Mouse (Mus musculus): ENCODE measurements around the gene Wdr70.

Wdr70 gene

DNA sequence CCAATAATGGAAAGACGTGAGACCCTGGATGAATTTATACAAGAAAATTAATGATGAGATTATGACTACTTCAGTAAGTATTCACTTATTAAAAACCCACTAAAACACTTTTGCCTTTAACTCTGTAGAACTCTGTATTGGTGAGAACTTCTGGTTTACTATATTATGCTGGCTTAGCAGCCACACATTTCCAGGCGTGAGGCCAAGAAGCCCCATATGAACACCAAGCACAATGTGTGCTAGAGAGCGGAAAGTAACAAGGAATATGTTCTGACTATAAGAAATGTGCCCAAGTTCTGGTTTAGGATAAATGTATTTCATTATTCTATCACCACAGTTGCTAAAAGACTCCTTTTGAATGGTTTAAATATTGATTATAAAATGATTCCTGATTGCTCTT, 68.4 kb downstream of the Wdr70 start:
- no peak for DNase-seq (ENCODE audit: low spot score in 2 of 2)

DNA sequence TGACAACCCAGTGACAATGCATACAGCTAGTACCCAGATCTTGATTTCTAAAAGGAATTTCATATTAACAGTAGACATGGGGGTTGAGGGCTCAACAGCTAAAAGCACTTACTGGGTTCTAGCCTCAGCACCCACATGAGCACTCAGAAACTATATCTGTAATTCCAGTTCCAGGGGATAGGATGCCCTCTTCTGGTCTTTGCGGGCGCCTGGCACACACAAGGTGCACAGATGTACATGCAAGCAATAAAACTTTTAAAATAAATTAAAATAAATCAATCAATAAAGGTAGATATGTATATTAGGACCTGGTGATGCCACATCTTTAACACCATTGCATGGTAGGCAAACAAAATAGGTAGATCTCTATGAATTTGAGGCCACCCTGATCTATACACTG, 71.5 kb downstream of the Wdr70 start:
- DNase-seq (ENCODE audit: low spot score in 2 of 2), result no peak

DNA sequence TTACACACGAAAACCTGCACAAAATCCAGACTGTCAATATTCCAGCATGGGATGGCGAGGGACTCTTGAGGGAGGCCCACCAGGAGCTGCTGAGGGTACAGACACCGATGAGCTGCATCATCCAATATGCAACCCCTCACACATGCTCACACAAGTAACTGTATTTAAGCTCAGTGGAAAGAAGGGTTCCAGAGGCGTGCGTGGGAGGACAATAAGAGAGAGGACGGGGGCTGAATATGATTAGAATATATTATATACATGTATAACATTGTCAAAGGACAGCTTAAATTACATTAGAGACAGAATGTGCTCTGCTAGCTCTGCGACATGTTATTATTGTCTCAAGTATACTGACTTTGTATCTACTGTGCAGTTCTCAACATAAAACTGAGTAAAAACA, 87.6 kb downstream of the Wdr70 start:
- DNase-seq (ENCODE audit: low spot score in 2 of 2), result no peak

DNA sequence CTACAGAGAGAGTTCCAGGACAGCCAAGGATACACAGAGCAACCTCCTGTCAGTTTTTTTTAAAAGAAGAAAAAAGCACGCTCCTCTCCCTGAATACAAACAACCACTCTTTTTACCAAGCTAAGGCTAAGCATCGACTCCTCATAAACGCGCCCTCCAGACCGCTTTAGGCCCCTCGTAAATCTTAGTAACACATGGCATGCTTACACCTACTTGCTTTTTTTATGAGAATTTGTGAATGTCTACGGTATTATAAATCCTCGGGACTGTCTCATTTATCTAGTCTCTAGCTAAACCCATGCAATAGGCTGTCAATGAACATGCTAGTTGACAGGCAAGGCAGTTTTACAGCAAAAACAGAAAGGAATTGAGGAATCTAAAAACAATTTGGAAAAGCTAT, 91.6 kb downstream of the Wdr70 start:
- DNase-seq (ENCODE audit: low spot score in 2 of 2), result no peak

DNA sequence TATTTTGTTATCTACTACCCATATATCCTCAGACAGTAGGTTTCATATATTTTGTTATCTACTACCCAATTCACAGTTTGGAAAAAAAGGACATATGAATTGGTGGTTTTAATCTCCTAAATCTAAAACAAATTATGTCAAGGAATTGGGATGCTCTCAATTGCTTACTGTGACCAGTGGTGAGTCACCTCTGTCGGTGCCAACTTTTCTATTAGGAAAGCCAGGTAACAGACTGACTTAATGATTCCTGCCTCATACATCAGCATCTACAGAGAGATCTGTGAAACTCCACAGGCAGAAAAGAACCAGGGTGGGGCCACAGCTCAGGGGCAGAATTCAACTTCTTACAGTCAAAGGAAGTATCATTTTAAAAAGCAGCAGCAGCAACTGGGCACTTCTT, 93.0 kb downstream of the Wdr70 start:
- no peak for DNase-seq (ENCODE audit: low spot score in 2 of 2)

DNA sequence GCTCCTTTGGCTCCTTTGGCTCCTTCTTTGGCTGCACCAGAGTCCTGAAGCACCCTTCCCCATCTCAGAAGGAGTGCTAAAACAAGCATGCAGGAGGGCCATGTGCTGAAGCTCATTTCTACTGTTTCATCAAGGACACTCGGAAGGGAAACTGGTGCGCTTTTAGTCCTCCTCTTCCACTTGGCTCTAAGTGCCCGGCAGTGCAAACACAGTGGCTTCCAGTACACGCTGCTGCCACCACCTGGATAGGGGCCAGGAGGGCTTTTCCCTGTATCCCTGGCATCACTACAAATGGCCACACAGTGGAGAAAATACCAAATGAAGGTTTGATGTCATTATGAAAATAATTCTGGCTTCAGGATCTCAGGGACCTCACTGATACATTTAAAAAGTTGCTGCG, 93.5 kb downstream of the Wdr70 start:
- DNase-seq (ENCODE audit: low spot score in 2 of 2), result no peak

DNA sequence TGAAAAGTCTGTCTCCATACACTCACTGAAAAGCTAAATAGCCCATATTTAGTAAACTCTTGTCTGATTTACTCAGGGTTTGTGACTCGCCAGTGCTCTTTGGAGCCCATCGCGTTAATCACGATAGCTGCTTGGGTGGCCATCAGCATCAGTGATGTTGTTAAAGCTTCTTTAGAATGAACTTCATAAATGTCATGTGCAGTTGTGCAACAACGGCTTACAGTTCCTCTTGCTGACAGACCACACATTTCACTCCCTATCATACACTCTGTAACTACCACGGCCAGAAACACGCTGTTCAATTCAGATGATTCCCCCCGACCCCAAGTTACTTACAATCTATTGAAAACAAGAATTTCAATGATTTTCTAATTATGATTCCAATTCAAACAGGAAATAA, 95.2 kb downstream of the Wdr70 start:
- no peak for DNase-seq (ENCODE audit: low spot score in 2 of 2)

DNA sequence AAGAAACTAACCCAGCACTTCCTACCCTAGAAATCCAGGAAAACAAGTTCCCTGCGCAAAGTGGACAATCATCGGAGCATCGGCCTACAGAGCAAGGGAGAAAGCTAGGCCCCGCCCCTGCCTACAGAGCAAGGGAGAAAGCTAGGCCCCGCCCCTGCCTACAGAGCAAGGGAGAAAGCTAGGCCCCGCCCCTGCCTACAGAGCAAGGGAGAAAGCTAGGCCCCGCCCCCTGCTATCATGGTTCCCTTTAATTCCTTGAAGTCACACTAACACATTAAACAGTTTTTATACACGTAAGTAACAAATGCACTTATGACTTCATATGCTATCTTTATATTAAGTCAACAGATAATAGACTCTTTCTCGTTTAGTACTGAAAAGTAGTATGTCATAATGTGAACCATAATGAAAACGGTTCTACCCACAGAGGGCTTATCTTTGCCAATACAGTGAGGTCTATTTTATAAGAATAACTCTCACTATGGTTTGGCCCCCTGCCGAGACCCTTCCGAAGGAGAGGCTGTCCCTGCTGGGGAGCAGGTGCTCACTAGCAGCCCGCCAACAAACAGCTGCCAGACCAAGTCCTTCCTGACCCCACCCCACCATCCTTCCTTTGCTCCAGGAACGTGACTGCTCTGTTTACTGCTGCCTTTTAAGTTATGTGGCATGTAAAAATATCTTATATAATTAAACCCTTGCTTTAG, 100.0 kb downstream of the Wdr70 start:
- no peak for DNase-seq (ENCODE audit: low spot score in 2 of 2)

DNA sequence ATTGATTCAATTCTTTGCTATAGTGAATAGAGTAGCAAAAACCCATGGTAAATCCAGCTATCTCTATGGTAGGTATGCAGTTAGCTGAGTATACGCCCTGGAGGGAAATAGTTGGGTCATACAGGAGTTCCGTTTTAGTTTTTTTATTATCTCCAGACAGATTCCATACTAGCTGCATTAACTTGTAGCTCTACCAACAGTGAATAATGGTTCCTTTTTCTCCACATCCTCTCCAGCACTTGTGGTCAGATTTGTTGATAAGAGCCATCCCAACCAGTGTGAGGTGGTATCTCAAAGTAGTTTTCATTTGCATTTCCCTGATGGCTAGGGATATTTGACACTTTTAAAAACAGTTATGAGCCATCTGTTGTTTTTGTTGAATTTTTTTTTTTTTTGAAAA, 100.9 kb downstream of the Wdr70 start:
- no peak for DNase-seq (ENCODE audit: low spot score in 2 of 2)

DNA sequence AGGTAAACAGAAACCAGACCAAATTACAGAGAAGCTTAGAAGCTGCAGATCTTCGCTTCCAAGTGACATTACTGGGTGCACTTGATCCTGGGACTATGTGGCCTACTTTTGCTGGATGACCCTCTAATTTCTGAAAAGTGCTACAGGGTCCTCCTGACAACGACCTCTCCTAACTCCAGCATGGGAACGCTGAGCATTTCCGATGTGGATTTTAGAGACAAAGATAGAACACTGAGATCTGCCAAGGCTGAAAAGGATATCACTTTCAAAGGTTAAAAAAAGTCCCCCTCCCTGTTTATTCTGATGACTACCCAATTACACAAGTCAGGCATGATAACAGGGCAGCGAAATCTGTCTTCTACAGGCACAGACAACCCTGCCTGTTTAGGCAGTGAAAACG, 105.3 kb downstream of the Wdr70 start:
- no peak for DNase-seq (ENCODE audit: low spot score in 2 of 2)

DNA sequence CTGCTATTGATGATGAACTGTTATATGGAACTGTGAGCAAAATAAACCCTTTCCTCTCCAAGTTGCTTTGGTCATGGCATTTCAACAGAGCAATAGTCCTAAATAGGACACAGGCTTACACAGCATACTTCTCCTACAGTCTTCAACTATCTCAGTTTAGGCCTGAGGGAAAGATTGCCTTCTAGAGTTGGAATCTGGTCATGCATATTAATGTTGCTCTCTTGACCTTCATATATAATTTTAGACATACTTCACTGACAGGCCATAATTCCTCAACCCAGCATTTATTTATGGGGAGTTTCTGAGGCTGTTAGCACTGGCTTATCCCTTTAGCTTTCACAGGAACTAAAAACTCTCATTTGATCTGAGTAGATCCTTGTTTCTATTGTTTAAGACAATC, 108.9 kb downstream of the Wdr70 start:
- no peak for DNase-seq (ENCODE audit: low spot score in 2 of 2)

DNA sequence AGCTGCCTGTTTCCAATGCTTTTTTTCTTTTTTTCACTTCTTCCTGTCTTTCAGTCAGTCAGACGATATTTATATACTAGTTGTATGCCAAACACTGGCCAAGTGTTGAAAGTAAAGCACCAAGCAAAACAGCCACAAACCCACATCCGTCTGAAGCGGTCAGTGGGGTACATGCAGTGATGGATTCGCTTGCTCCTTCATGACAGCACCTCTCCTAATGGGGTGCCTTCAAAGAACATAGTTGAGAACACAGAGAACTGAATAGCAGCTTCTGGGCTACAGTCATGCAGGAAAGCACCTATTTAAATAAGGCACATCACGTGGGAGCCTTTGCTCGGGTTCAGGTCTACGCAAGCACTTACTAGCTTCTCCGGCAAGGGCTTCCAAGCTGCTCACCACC, 111.6 kb downstream of the Wdr70 start:
- DNase-seq (ENCODE audit: low spot score in 2 of 2), result no peak

DNA sequence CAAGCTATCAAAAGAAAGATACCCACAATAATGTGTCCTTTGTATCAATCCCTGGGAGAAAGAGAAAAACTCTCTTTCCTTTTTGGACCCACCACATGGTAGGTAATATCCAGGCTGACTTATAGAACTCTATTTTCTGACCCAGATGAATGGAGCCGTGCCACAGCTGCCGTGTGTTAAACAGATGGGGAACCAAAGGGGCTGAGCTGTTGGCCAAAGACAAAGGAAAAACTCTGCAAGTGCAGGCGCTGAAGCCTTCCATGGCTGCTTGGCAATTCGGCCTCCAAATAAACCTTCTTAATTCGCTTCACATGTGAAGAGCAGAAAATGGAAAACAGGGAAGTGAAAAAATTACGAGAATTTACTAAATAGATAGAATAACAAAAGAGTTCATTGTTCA, 112.7 kb downstream of the Wdr70 start:
- DNase-seq (ENCODE audit: low spot score in 2 of 2), result no peak

DNA sequence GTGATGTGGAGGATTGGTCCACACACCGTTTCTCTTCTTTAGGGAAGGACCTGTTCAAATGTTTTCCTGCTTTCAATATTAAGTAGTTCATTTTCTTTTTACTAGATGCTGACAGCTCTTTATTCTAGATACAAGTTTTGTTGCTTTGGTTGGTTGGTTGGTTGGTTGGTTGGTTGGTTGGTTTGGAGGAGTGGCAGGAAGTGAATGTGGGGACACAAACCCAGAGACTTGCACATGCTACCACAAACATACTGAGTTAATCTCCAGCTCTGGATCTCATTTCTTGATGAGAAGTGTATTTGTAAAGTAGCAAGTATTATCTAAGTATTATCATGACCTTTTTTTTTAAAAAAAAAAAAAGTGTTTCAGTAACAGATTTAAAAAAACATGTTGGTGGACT, 120.4 kb downstream of the Wdr70 start:
- no peak for DNase-seq (ENCODE audit: low spot score in 2 of 2)

DNA sequence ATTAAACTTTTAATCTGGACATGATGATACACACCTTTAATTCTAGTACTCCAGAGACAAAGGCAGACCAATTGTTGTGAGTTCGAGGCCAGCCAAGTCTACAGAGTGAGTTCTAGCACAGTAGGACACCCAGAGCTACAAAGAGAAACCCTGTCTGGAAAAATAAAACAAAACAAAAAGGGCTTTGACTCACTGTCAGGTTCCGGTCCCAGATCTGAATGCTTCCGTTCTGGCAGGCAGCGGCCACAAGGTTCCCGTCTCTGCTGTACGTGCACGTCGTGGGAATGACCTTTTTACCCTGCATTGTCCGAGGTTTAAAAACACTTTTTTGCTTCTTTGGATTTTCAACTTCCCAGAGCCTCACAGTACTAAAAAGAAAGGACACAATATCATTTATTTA, 122.2 kb downstream of the Wdr70 start:
- DNase-seq (ENCODE audit: low spot score in 2 of 2), result no peak

DNA sequence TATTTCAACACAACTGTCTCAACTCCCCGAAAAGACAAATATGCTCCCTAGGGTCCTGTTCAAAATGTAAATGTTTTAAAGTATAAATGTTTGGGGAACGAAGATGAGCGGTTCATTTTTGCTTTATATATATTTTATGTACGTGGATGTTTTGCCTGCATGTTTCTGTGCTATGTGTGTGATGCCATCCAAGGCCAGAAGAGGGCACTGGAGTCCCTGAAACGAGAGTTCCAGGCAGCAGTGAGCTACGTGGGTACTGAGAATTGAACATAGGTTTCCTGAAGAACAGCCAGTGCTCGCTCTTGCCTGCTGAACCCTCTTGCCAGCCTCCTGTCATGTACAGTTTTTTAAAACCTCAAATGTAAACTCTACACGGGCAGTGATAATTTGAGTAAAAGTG, 124.6 kb downstream of the Wdr70 start:
- no peak for DNase-seq (ENCODE audit: low spot score in 2 of 2)

DNA sequence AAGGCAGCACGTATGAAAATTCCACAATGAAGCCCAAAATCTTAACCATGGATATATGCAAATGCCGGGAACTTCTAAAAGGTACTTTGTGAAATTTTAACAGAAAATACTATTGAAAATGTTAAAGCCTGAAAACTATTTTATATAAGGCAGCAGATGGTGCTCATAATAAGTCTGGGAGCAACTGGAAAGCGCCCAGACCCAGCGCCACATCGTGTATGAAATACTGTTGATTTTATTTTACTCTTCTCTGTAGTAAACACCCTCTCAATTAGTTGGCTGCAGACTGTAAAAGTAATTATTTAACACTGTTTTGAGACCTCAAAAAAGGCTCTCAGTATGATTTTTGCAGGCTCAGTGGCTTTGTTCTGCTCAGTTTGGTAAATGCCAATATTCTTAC, 126.5 kb downstream of the Wdr70 start:
- DNase-seq (ENCODE audit: low spot score in 2 of 2), result no peak

DNA sequence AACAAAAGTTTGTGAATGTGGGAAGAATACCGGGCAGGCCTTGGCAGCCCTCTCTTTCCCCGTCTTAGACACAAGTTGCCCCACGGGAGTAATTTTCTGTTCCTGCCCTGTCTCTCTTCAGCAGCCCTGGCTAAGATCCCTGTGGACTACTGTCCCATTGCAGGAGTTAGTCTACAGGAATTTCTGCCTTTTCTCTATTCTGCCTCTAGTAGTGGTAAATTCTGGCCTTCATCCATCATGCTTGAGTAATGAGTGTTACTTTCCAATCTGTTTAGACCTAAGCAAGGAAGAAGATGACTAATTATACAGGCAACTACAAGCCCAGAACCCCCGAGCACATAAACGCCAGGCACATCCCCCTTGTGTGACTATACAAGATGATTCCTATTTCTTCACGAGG, 136.2 kb downstream of the Wdr70 start:
- DNase-seq (ENCODE audit: low spot score in 2 of 2), result no peak

DNA sequence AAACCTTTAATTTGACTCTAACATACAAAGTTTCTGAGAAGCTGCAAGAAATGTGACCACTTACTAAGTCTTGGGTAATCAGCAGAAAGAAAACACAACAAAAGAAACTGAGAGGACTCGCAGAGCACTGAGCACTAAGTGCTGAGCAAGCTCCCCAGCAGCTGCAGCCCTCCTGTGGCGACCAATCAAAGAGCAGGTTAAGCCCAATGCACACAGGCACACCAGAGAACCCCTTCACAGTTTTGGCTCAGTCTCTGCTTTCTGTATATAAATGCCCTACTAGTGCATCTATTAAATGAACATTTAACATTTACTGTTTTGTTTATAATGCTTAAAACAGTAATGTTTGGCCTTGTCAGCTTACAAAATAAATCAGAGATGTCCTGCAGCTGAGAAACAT, 137.5 kb downstream of the Wdr70 start:
- DNase-seq (ENCODE audit: low spot score in 2 of 2), result no peak

DNA sequence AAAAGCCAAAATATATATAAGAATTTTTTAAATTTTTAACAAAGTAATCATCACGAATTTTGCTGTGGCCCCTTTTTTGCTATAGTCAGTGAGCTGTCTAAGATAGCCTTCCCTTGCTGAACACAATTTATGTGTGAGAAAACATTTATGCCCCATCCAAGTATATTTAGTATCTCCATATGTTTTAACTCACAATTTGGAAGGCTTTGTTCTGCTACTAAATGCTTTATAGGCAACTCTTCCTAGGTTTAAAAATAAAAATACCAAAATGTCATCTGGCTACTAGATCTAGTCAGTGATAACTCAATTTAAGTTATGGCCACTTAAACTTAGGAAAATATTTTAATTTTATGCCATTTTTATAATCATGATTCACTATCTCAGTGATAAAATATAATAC, 142.1 kb downstream of the Wdr70 start:
- DNase-seq (ENCODE audit: low spot score in 2 of 2), result no peak

DNA sequence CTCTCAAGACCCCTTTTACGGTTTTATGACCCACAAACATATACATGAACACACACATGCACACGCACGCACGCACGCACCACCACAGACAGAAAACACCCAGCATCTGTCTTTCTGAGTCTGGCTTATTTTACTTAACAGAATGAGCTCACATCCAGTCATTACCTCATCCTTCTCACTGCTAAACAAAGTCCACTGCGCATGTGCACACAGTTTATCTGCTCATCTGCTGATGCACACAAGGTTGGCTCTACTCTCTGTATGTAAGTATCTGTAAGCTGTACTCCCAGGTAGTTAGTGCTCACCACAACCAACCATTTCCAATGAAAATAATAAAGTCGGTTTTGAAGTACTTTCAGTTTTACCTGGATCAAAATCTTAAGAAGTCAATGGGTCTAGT, 148.4 kb downstream of the Wdr70 start:
- DNase-seq (ENCODE audit: low spot score in 2 of 2), result no peak

DNA sequence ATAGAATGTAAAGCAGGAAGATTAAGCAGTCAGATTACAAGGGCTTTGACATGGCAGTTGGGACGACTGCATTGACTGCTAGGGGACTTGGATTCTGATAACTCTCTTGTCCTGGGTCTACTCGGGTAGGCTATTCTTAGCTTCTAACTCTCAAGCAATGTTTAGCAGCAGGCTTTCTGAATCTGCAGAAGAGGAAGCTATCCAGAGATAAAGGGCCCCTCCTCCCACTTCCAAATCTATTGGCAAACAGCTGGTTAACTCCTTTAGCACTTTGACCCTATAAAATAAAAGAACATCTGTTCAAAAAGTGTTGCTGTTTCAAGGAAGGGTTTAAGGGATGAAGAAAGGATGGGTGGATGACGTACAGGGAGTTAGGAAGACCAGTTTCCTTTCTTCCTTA, 157.3 kb downstream of the Wdr70 start:
- DNase-seq (ENCODE audit: low spot score in 2 of 2), result no peak

DNA sequence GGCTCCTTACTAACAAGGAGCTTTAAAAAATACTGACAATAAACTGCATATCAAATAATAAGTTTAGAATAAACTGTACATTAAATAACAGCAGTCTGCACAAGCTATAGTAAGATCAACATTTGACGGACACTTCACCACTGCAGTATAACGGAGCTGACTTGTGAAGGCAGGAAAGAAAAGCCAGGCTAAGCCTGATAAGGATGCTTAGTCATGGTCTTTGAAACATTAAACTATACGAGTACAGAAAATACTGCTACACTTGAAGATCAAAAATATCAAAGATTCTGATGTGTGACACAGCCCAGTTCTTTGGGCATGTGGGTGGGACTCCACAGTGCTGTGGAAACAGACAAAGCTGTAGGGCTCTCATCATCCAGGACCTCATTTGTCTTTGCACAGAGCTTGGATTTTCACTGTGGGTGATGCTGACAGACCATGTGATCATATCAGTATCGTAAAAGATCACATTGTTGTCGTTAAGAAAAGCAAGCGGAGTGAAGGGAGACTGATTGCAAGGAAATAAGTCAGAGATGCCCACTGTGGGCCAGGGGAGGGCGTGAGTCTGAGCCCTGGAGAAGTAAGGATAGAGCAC, 163.3 kb downstream of the Wdr70 start:
- DNase-seq (ENCODE audit: low spot score in 2 of 2), result no peak

DNA sequence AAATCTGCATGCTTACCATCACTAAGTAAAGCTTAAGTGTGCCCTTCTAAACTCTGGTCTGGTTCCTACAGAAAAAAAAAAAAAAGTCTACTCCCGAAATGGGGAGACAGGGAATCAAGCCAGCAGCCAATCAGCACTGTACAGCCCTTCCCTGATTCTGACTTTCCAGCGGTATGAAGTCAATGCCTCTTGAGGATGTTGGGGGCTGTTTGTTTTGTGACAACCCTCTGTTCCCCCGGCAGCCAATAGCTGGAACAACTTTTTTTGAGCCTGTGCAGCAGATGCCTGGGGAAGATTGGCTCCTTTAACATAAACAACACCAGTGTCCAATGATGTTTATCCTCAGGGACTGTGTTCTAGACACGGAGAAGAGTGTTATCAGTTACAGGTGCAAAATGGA, 164.4 kb downstream of the Wdr70 start:
- no peak for DNase-seq (ENCODE audit: low spot score in 2 of 2)
